Mouse (Mus musculus) adrenal gland, postnatal 36 days (tissue): Measurements from ENCODE around the gene Rab7b. TPM values are rescaled to one million over a fixed set of nuclear protein-coding genes. Genes with fewer than 3 reads are reported as not detected.

ENCODE experiments used
- total RNA-seq, 2 experiments: library from RNA; stranded (reverse); gene quantifications; 2 replicates each; pipeline ENCODE4 v1.2.3; 2021

The Rab7b gene
- total RNA-seq, 2 experiments from 2014 or later, result 3.3 to 5.8 TPM

Other genes starting within 250 kb of the Rab7b start
- 10 to 100 TPM; 22.9 to 24.3 TPM for gene Srgap2, start 161.3 kb upstream of the Rab7b start, total RNA-seq
- 1 to 10 TPM; 1.1 to 1.3 TPM for gene Fam72a, start 160.8 kb upstream of the Rab7b start, total RNA-seq
- gene Avpr1b, start 89.5 kb upstream of the Rab7b start, total RNA-seq, result not detected
- under 1 TPM; 0.33 to 0.36 TPM for gene Ctse, start 50.4 kb upstream of the Rab7b start, total RNA-seq
- not detected for gene Slc26a9, start 55.3 kb downstream of the Rab7b start, total RNA-seq
- gene Pm20d1, start 108.7 kb downstream of the Rab7b start, total RNA-seq, result 10 to 100 TPM in 1 of 2 experiments, 1 to 10 TPM in 1; 6.7 to 15.6 TPM
- gene Slc41a1, start 138.8 kb downstream of the Rab7b start, total RNA-seq, result 10 to 100 TPM; 38.3 to 59.0 TPM
- 10 to 100 TPM; 16.1 to 23.0 TPM for gene Rab29, start 178.5 kb downstream of the Rab7b start, total RNA-seq
- gene Nucks1, start 221.8 kb downstream of the Rab7b start, total RNA-seq, result 100 to 1,000 TPM; 140 to 150 TPM